20 mouse cellular contexts compared by ENCODE assay signal in the genomic region with DNA sequence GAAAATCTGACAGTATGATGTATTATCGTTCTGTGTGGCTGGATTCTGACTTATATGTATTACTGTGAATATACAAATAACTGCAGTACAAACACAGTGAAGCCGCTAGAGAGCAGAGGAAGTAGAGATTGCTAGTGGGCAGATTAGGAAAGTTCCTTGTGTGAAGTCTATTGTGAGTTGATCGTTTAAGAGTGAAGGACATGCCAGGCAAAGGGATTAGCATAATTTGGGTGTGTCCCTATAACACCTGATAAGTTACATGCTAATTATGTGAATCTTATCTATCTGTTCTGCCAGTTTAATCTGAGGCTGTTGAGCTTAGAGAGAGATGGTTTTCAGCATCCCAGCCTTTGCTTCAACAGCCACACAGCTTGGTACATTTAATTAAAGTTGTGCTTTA. TPM values are rescaled to one million over a fixed set of nuclear protein-coding genes. Genes with fewer than 3 reads are reported as not detected.
DNase-seq lines count a peak whose midpoint lies in the region; ATAC-seq lines count a peak whose summit lies in the region.
"Had no signal": no experiment of that assay in that cellular context is flagged by ENCODE, and none has a peak within 500 bp of the region (broad histone marks: within the 10 kb centered on the region; RNA-seq: fewer than 3 reads in every experiment).

No protein-coding gene starts in this region.

- no peaks in the 10 kb centered on the region for H3K36me3 ChIP-seq in heart, embryonic 14.5 days (ENCODE audit: control insufficient read depth, insufficient read depth, low read length)
- peaks cover under 1% of the 10 kb centered on the region; the same call in 1 of the 2 replicates for H3K36me3 ChIP-seq in heart, embryonic 10.5 days
- H3K36me3 ChIP-seq in neural tube, embryonic 15.5 days, result no peaks in the 10 kb centered on the region
- H3K36me3 ChIP-seq: embryonic facial prominence, embryonic 13.5 days had no signal

- no peak overlapping the region for H3K4me2 ChIP-seq in heart, embryonic 14.5 days (ENCODE audit: low read length)
- H3K4me2 ChIP-seq in neural tube, embryonic 15.5 days, result no peak overlapping the region
- H3K4me2 ChIP-seq: embryonic facial prominence, embryonic 13.5 days had no signal

- ATAC-seq in heart, embryonic 14.5 days (ENCODE audit: insufficient number of reproducible peaks, insufficient read depth, low FRiP score, low read depth), result no peak
- ATAC-seq in inflammation-experienced regulatory T-cells, adult 6 months, result peak; percentile 42
- ATAC-seq in neural tube, embryonic 15.5 days (ENCODE audit: low FRiP score), result no peak
- ATAC-seq: forebrain, embryonic 16.5 days had no signal

- DNase-seq in heart, embryonic 10.5 days (ENCODE audit: low spot score), result no peak
- peak; percentile 45 for DNase-seq in A20 (ENCODE audit: low read depth, low spot score)
- no peak for DNase-seq in cerebellum, postnatal 10 days
- no peak for DNase-seq in spleen, adult 12 weeks (ENCODE audit: low spot score)
- DNase-seq: adrenal gland, adult 2 months; B cell, adult 2 months; cerebellum, adult 9-10 months; layer of hippocampus, adult 9-11 months; left cerebral cortex, postnatal 4 days; liver; lung, postnatal 10 days; right cerebral cortex, postnatal 4 days; thymus, postnatal 36 days had no signal

- no peaks in the 10 kb centered on the region for H3K27me3 ChIP-seq in heart, embryonic 14.5 days (ENCODE audit: control insufficient read depth, insufficient read depth, low read length)
- H3K27me3 ChIP-seq in heart, embryonic 10.5 days (ENCODE audit: insufficient read depth, poor library complexity, severe bottlenecking), result no peaks in the 10 kb centered on the region
- no peaks in the 10 kb centered on the region for H3K27me3 ChIP-seq in neural tube, embryonic 15.5 days (replicated peaks)
- H3K27me3 ChIP-seq: embryonic facial prominence, embryonic 13.5 days; megakaryocyte, embryonic 14.5 days had no signal

- H3K27ac ChIP-seq in heart, embryonic 14.5 days (replicated peaks in 1 of 2; ENCODE audit: control insufficient read depth in 1 of 2, insufficient read depth in 1 of 2, low read depth in 2 of 2, low read length in 2 of 2), result peak overlapping the region; percentile 49 to 69; a peak in 3 of 4 replicates
- H3K27ac ChIP-seq in heart, embryonic 10.5 days, result no peak overlapping the region
- 0 out of 2 replicates have a peak overlapping the region, but pooled peaks have one; percentile 37 for H3K27ac ChIP-seq in neural tube, embryonic 15.5 days (replicated peaks)
- H3K27ac ChIP-seq: embryonic facial prominence, embryonic 13.5 days; left cerebral cortex, adult 2 months had no signal

- H3K9me3 ChIP-seq in heart, embryonic 14.5 days (ENCODE audit: control insufficient read depth, low read length), result no peaks in the 10 kb centered on the region
- no peaks in the 10 kb centered on the region for H3K9me3 ChIP-seq in heart, embryonic 10.5 days
- H3K9me3 ChIP-seq in neural tube, embryonic 15.5 days (replicated peaks), result no peaks in the 10 kb centered on the region
- H3K9me3 ChIP-seq: embryonic facial prominence, embryonic 13.5 days; megakaryocyte, embryonic 14.5 days had no signal

- H3K4me3 ChIP-seq in heart, embryonic 14.5 days (ENCODE audit: control insufficient read depth in 1 of 2, insufficient read depth in 1 of 2, low read depth in 1 of 2, low read length in 2 of 2), result no peak overlapping the region
- no peak overlapping the region for H3K4me3 ChIP-seq in heart, embryonic 10.5 days
- no peak overlapping the region for H3K4me3 ChIP-seq in neural tube, embryonic 15.5 days (replicated peaks)
- H3K4me3 ChIP-seq: embryonic facial prominence, embryonic 13.5 days; left cerebral cortex, adult 2 months; megakaryocyte, embryonic 14.5 days had no signal

- WGBS in heart, embryonic 14.5 days, result 45% methylated on average over 3 of the region's 3 CpGs
- WGBS in heart, embryonic 10.5 days, result 58% methylated on average over 3 of the region's 3 CpGs
- 86% methylated on average over 3 of the region's 3 CpGs for WGBS in neural tube, embryonic 15.5 days

- no peak overlapping the region for H3K9ac ChIP-seq in heart, embryonic 14.5 days (ENCODE audit: low read length)
- H3K9ac ChIP-seq in neural tube, embryonic 15.5 days (replicated peaks), result no peak overlapping the region
- H3K9ac ChIP-seq: embryonic facial prominence, embryonic 13.5 days had no signal

- peaks cover 12 to 67% of the 10 kb centered on the region in 2 experiments for H3K4me1 ChIP-seq in heart, embryonic 14.5 days (ENCODE audit: control insufficient read depth in 2 of 2, insufficient read depth in 2 of 2, low read length in 2 of 2)
- H3K4me1 ChIP-seq in heart, embryonic 10.5 days, result peaks cover 36% of the 10 kb centered on the region
- H3K4me1 ChIP-seq in neural tube, embryonic 15.5 days, result peaks cover 16% of the 10 kb centered on the region

RNA-seq across cellular contexts. Expression of a gene that starts 7.4 kb away (rescaled TPM):
- 43.1 and 43.2 TPM in 2 replicates for polyA plus RNA-seq in heart, embryonic 14.5 days (2014; fragmentation: Nextera tagmentation; extraction: Ambion mirVana)
- 31.7 and 40.6 TPM in 2 replicates for polyA plus RNA-seq in heart, embryonic 10.5 days (2016; fragmentation: Nextera tagmentation; extraction: Ambion mirVana)
- 10 to 100 TPM; 10.7 to 32.2 (median 22.0) TPM for polyA plus RNA-seq in inflammation-experienced regulatory T-cells, adult 6 months (2017; shearing (Covaris generic))
- 12.1 and 13.2 TPM in 2 replicates for polyA plus RNA-seq in neural tube, embryonic 15.5 days (2015; fragmentation: Nextera tagmentation; extraction: Ambion mirVana)
